Mouse (Mus musculus): ENCODE measurements around the gene Gpatch3. TPM values are rescaled to one million over a fixed set of nuclear protein-coding genes. Genes with fewer than 3 reads are reported as not detected.
A peak's percentile ranks its signal among the peaks of the same experiment; 100 is the strongest.

The Gpatch3 gene
- total RNA-seq, 2 experiments from 2014 or later, result 7.0 to 7.2 TPM

DNA sequence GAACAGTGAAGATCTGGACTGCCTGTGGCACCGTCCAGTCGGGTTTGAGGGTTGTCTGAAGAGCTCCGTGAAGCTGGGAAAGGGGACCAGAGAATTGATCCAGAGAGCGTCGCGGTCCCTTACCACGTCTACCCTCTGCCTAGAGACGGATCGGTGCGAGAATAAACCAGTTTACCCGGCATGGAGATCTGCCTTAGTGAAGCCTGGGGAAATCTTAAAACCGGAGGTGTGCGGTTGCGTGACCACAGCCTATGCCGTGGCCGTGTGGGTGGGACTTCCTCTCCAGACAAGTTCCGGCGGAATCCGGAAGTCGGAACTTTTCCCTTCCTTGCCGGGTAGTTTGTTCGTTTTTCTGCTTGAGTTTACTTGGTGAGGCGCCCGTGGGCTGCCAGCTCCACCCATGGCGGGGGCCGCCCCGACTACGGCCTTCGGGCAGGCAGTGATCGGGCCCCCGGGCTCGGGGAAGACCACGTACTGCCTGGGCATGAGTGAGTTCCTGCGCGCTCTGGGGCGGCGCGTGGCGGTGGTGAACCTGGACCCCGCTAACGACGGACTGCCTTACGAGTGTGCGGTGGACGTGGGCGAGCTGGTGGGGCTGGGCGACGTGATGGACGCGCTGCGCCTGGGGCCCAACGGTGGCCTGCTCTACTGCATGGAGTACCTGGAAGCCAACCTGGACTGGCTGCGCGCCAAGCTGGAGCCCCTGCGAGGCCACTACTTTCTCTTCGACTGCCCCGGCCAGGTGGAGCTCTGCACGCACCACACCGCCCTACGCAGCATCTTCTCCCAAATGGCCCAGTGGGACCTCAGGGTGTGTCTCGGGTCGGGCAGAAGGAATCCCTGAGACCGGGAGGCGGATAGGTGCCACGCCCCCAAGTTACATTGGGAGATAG, 9.8 kb downstream of the Gpatch3 start, which contains the start of gene Gpn2:
Gpn2 (plus strand) TSS at position 304 of the 893 bp plus-strand sequence.
- peak; percentile 81 for DNase-seq

DNA sequence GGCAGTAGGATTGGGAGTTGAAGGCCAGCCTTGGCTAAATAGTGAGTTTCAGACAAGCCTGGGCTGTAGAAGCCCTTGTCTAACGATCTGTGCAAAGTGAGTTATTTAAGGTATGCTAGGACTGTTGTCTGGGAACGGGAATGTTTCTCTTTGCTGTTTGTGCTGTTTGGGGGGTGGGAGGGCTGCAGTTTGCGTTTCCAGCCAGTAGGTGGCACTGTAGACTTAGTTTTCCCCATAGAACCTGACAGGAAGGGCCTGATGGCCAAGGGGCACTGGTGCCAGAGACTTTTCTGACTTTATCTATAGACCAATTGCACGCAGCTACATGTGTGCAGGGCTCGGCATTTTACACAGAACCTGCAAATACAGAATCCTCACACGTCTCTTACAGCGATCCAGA, 18.0 kb downstream of the Gpatch3 start:
- DNase-seq, result peak; percentile 55 to 56

DNA sequence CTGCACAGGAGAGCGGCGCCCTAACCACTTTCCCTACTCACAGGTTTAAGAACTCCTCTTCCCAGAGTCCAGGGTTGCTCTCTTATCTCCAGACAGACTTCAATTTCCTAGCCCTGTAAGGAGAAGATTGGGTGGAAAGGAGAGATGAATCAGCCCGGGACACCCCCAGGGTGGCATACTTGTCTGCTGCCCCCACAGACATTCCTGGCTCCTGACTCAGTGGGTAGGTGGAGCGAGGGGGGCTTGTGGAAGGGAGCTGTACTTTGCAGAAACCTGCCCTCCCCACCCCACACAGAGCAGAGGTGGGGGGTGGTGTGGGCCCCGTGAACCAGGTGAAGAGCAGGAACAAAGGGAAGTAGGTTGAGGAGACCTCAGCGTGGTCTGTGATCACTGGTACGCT, 21.0 kb downstream of the Gpatch3 start:
- no peak for DNase-seq

DNA sequence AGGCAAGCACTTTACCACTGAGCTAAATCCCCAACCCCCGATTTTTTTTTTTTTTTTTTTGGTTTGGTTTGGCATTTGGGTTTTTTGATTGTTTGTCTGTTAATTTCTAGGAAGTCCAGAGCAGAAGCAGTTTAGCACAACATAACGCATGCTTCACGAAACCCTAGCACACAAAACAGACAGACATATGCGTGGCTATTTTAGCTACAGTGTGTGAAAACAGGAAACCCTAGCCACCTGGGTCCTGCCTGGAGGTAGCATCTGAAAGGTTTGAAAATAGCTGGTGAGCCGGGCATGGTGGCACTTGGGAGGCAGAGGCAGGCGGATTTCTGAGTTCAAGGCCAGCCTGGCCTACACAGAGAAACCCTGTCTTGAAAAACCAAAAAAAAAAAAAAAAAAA, 21.5 kb downstream of the Gpatch3 start:
- no peak for DNase-seq

DNA sequence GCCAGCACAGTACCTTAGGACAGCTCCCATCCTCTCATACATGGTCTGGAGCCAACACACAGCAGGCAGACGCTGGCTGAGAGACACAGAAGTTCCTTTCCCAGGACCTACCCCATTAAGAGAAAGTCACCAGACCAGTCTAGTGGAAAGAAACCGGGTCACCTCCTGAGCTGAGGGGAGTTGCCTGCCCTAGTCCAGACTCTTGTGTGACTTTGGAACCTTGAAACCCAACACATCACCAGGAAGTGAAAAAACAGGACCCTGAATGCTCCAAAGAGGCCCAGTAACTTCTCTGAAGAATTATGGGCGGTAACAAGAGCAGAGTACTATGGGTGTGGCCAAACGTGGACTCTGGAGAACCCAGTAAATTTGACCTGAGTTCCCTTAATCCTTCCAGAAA, 24.1 kb downstream of the Gpatch3 start:
- DNase-seq, result no peak

DNA sequence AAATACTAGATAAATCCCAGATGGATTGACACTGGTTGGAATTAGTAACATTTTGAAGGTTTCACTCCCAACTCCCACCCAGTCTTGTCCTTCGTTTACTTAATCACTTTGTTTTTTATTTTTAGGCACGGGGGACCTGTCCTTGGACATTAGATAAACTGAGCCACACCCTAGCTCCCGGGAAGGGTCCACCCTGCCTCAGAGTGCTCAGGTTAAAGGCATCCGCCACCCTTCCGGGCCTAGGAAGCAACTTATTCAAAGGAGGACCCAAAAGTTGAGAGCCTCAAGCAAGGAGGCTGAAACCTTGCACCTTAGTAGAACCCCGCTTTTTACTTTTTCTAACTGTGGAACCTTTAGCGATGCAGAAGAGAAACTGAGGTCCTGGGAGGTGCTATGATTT, 24.6 kb downstream of the Gpatch3 start:
- no peak for DNase-seq

DNA sequence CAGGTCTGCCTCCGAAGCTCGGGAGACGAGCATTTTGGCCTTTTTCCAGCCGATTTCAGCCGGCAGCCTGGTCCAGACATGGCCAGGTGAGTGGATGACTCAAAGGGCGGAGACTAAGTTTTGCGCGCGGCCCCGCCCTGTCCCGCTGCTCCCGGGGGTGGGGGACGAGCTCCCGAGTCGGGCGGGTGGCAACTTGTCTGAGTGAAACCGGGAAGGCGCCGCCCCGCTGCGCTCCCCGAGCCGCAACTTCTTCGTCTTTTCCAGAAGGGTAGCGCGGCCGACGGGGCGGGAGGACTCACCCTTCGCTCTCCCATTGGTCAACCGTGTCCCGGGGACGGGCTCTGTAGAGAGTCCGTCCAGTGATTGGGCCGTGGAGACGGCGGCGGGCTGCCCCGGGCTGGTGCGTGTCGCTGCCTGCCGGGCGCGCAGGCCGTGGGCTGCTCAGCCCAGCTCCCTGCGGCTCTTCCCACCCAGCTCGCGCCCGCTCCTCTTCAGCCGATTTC, 25.1 kb downstream of the Gpatch3 start:
- DNase-seq, result peak; percentile 71 to 74

DNA sequence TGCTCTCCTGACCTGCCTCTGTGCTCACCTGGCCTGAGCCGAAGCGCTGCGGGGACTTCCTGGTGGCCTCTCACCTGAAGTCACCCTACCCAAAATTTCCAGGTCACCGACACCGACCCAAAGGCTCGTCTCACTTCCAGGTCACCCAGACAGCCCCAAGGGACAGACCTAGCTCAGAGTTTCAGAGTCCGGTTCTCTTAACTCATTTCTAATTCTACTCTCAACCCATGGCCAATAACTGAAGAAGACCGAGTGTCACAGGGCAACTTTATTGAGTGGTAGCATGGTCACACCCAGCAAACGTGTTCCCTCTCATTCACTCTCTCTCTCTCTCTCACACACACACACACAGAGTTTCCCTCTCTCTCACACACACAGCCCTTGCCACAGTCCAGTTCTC, 25.8 kb downstream of the Gpatch3 start:
- DNase-seq, result no peak

DNA sequence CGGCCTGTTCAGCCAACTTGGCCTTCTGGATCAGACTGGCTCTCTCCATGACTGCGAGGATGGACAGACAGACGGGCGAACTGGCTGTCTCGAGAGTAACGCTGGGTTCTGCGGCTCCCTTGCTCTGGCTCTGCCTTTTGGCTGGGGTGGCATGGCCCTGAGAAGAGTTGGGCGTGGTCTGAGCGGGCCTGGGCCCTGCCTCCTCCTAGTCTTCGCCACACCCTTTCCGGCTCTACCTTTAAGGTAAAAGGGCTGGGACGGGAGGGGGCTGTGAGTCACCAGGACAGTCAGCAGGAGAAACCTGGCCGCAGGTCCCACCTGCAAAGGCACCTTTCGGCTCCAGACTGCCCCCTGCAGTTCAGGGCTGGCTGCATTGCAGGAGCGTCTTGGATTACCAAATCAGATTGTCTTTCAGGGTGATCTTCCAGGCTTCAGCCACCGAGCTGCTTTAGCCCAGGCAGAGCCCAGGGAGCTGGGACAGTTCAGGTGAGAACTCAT, 27.2 kb downstream of the Gpatch3 start, which contains the start of gene Sfn:
Sfn (minus strand) TSS at position 448 of the 498 bp plus-strand sequence.
- DNase-seq, result no peak

DNA sequence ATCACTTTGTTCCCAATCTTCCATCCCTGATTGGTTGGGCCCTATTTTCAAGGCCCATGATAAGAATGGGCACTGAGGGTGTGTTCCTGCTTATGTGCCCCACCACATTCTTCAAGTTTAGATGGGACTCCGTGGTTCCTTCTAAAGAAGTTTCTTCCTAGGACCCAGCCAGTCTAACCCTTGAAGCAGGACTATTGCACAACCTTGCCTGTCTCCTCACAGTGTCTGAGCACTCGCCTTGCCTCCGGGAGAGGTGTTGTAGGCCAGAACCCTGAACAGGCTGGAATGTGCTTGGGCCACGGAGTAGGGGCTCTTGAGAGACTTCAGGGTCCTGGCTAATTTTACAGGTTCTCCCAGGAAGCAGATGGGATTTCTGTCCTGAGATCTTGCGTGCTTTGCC, 28.5 kb downstream of the Gpatch3 start:
- no peak for DNase-seq

DNA sequence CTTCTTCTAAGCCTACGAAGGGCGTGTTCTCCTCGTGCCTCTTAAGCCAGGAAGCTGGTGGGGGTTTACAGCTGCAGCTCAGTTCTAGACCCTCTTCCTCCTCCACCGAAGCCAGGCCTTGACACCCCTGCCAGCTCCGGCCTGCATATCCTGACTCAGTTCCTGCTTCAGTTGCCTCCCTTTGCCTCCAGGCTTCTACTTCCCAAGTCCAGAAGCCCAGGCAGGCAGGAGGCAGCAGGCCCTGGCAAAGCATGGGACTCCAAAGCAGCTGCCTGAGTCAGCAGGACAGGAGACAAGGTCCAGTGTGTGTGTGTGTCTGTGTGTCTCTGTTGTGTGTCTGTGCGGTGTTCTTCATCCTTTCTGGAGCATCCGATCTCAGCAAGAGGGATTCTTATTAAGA, 29.6 kb downstream of the Gpatch3 start:
- no peak for DNase-seq

DNA sequence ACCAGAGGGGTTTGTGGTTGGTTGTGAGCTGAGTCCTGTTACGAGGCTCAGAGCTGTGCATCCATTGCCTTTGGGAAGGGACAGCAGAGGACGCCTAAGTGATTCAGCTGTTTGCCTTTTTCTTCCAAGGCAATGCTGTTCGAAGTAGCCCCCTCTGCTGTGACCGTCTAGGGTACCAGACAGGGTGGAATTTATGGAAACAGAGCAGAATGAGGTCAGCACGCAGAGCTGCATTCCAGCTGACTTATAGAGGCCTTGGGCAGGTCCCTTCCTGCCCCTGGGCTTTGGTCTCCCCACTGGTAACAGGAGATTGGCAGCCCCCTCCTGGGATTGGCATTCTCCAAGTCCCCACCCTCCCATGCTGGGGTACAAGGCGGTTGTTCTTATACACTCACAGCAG, 30.3 kb downstream of the Gpatch3 start:
- DNase-seq, result no peak

DNA sequence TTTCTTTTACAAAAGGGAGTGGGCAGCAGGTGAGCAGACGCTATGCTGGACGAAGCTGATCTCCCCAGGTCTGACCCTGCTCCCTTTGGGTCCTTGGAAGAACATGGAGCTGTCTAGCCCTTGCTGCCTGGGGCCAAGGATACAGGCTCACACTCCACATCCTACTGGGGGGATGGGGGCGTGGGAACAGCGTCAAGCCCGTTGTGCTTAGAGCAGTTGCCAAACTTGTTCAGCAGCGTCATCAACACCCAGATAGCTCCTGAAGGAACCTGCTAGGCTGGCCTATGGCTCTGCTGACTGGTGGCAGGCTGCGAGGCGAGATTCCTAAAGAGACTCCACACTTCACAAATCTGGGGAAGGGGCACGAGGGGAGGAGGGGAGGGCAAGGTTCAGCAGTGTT, 30.8 kb downstream of the Gpatch3 start:
- DNase-seq, result no peak

DNA sequence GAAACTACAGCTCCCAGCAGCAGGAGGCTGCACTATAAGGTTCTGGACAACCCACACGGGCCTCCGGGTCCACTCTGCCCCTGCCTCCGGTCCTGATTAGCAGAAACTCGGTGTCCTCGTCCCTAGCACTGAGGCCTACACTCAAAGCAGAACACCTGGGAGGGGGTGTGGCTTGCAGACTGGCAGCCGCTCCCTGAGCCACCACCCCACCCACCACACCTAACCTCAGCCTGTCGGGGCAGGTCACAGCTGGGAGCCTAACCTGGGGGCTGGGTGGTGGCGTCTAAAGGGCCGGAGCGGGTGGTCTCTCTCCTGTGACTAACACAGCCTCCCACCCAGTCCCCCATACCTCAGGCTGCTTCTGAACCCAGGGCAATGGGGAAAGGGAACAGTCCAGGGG, 32.7 kb downstream of the Gpatch3 start:
- no peak for DNase-seq

DNA sequence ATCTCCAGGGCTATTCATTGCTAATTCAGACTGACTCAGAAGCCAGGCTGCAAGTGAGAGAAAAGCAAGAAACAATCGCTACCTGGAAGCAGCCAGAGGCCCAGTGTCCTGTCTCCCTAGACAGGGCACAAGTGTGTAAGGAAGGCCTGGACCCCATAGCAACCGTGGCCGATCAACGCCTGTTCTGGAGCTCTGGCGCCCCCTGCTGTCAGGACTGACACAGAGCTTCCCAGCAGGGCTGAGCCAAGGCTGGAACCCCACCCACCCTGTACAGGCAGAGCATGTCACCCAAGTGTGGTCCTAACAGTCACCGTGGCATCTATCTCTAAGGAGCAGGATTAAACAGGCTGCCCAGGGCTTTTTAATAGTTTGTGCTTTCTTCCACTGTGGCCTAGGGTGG, 35.2 kb downstream of the Gpatch3 start:
- peak; percentile 64 to 69 for DNase-seq

DNA sequence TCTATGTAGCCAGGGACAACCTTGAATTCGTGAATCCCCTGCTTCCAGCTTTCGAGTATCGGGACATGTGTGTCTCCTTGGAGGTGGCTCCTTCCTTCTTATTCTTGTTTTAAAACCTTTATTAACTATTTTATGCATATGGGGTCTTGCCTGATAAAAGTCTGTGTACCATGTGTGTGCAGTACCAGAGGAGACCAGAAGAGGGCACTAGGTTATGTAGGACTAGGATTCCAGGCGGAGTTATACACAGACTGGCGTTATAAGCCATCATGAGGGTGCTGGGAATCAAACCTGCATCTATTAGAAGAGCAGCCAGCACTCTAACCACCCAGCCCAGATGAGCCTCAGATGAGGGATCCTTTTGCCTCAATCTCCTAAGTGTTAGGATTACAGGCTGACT, 37.3 kb downstream of the Gpatch3 start:
- no peak for DNase-seq

DNA sequence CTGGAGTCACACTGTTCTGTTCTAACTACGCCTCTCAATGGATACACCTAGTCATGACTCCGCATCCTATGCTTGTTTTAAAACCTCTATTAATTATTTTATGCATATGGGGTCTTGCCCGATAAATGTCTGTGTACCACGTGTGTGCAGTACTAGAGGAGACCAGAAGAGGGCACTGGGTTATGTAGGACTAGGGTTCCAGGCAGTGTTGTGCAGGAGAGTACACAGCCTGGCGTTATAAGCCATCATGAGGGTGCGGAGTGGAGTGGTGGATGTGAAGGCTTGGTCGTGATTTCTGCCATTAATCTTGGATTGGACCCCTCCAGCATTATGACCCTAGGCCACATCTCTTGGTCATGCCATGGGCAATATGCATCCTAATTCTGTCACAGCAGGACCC, 37.9 kb downstream of the Gpatch3 start:
- DNase-seq, result no peak

DNA sequence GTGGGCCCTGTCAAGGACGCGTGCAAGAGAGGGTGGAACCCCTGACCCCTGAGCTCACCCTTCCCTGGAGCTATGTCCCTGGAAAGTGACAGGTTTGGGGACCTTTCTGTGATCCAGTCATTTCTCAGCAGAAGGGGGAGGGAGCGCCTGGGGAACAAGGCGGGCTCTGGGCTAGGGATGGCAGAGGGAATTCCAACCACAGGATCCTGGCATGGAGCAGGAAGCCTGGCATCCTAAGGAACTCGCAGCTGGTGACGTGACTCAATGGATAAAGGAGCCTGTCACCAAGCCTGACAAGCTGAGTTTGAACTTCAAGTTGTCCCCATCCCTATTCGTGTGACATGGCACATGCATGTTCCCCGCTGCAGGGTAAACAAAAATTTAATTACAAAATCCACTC, 38.5 kb downstream of the Gpatch3 start:
- no peak for DNase-seq

DNA sequence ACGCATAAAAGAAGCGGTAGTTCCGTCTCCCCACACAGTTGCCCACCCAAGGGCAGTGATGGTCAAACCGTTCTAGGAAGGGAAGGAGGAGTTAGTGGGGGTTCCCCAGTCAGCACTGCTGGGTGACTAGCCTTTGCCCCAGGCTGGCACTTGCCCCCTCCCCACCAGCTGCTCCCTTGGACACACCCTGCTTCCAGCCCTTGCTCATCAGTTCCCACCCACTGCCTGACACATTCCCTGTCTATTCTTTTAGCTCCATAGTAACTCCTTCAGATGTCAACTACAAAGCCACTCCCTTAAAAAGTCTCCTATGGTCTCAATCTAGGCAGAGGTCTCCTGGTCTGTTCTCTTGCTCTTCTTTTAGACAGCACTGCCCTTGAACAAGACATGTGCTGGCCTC, 39.3 kb downstream of the Gpatch3 start:
- no peak for DNase-seq

DNA sequence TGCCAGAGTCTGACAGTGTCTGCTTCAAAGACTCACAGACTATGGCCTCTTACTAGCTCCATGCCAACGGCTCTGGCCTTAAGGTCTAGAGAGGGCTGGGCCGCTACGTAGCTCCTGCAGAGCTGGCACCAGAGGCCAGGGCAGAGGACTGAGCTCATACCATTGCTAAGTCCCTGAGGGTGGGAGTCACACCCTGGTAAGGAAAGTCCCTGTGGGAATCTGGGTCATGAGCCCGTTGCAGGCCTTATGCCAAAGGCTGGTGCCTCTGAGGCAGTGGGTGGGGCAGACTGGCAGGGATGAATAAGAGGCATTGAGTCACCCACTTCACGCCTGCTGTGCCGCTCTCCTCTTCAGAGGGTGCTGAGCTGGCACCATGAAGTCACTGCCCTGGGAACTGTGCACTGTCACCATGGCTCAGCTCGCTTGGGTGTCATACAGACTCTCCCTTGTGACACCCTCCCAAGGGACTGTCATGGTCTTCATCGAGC, 39.8 kb downstream of the Gpatch3 start:
- DNase-seq, result peak; percentile 56 to 57

DNA sequence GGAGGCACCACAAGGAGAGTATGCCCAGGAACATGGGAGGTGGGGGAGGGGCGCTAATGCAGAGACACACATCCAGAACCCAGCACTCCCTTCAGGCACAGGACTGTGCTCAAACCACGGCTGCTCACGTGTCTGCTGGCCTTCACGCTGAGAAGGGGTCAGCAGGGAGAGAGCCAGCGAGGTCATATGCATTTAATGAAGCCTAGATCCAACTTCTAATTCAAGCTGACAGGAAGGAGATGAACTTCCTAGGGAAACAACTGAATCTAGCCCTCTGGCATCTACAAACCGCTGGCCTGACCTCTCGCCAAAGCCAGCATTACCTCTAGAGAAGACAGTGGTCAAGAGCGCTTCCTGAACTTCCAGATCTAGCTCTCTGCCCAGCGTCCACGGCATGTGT, 40.9 kb downstream of the Gpatch3 start:
- DNase-seq, result no peak

DNA sequence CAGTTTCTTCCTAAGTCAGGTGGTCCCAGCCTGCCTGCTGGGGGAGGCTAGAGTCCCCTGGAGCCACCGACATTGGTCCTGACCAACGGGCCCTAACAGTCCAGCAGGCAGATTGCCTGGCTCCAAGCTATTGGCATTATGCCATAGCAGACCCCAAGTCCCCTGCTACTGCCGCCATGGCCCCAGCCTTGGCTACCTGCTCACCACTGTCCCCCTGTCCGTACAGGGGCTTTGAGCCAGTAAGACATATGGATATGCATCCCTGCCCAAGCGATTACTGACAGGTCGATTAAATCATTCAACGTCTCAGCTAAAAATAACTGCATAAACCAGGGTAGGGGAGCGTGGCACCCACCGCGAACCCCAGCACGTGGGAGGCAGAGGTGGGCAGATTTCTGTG, 43.4 kb downstream of the Gpatch3 start:
- no peak for DNase-seq

DNA sequence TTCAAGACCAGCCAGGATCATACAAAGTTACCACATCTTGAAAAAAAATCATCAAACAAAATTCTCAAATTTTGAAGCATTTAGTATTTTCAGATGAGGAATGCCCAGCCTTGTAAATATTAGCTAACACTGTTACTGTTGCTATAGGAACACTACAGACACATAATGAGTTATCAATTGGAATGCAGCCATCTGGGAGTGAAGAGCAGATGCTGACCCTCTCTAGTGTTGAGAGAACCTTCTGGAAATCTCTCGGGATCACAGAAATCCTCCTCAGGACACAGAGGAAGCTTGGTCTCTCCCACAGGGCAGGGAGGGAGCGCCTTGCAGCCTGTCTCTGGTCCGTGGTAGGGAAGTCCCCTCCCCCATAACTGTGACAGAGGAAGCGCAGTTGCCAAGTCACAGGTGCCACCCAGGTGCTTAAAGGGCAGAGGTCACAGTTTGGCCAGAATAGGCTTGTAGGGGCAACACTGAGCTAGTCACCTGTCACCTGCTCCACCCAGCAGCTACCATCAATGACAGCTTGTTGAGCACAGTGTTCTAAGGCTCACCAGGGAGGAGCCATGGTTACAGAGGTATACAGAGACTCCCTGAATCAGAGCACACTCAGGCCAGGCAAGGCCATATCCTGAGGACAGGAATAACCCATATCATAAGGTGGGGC, 45.1 kb downstream of the Gpatch3 start:
- no peak for DNase-seq
